Mouse (Mus musculus): Measurements from ENCODE around the gene Thnsl2. TPM values are rescaled to one million over a fixed set of nuclear protein-coding genes. Genes with fewer than 3 reads are reported as not detected.

Gene Thnsl2
- total RNA-seq, 2 experiments from 2014 or later: 6.8 to 8.1 TPM

Other genes starting within 250 kb of the Thnsl2 start
- not detected for gene Tex37, start 225.5 kb downstream of the Thnsl2 start, total RNA-seq (2021)
- not detected for gene Foxi3, start 187.9 kb downstream of the Thnsl2 start, total RNA-seq (2021)
- not detected for gene Fabp1, start 55.4 kb upstream of the Thnsl2 start, total RNA-seq (2021)
- gene Krcc1, start 127.2 kb upstream of the Thnsl2 start, total RNA-seq (2021): 10 to 100 TPM; 51.0 to 55.9 TPM
- gene Smyd1, start 177.8 kb upstream of the Thnsl2 start, total RNA-seq (2021): 100 to 1,000 TPM; 361 to 384 TPM
- under 1 TPM; 0.74 to 0.79 TPM for gene Cd8b1, start 178.3 kb upstream of the Thnsl2 start, total RNA-seq (2021)
- gene Cd8a, start 229.0 kb upstream of the Thnsl2 start, total RNA-seq (2021): 1 to 10 TPM in 1 of 2 experiments, under 1 TPM in 1; 0.60 to 2.6 TPM